Mouse (Mus musculus) layer of hippocampus, adult 9-11 months (tissue): ENCODE data around the gene Tmppe.
"Not testable (repeated sequence)": the region's sequence is repeated elsewhere in the genome, so short reads cannot be mapped to it uniquely, and the experiment has no call there.

Source experiments
- DNase-seq: peaks from one replicate; pipeline ENCODE4 v3.0.0; 2022

Gene Tmppe

GRCm38 (mm10) chr9:114400949-114401684 lies at the start of gene Tmppe, which contains the start of gene Glb1:
Gene Tmppe (plus strand): TSS chr9:114401105.
Gene Glb1 (plus strand): TSS chr9:114401076.
- DNase-seq = peak; percentile 82

GRCm38 (mm10) chr9:114367783-114368470 lies 33.0 kb upstream of the Tmppe start:
- DNase-seq = peak; percentile 72

GRCm38 (mm10) chr9:114368471-114368858 lies 32.4 kb upstream of the Tmppe start:
- no peak for DNase-seq

GRCm38 (mm10) chr9:114369389-114369788 lies 31.5 kb upstream of the Tmppe start:
- not testable (repeated sequence) for DNase-seq

- not testable (repeated sequence) for DNase-seq
These were observed 29.2 kb upstream of the Tmppe start for GRCm38 (mm10) chr9:114371717-114372116.

- DNase-seq = no peak
These were observed 25.5 kb upstream of the Tmppe start for GRCm38 (mm10) chr9:114375276-114375962.

- no peak for DNase-seq
These were observed 23.7 kb upstream of the Tmppe start for GRCm38 (mm10) chr9:114377168-114377567.

GRCm38 (mm10) chr9:114379871-114380270 lies 21.0 kb upstream of the Tmppe start:
- DNase-seq = no peak

- no peak for DNase-seq
These were observed 19.8 kb upstream of the Tmppe start for GRCm38 (mm10) chr9:114380881-114381733.

- no peak for DNase-seq
These were observed 17.8 kb upstream of the Tmppe start for GRCm38 (mm10) chr9:114382936-114383710.

GRCm38 (mm10) chr9:114384691-114385090 lies 16.2 kb upstream of the Tmppe start:
- no peak for DNase-seq

GRCm38 (mm10) chr9:114385160-114385559 lies 15.7 kb upstream of the Tmppe start:
- no peak for DNase-seq

GRCm38 (mm10) chr9:114387086-114387485 lies 13.8 kb upstream of the Tmppe start:
- DNase-seq = no peak

GRCm38 (mm10) chr9:114388288-114388687 lies 12.6 kb upstream of the Tmppe start:
- no peak for DNase-seq

- no peak for DNase-seq
These were observed 12.1 kb upstream of the Tmppe start for GRCm38 (mm10) chr9:114388701-114389370.

GRCm38 (mm10) chr9:114389371-114389904 lies 11.5 kb upstream of the Tmppe start:
- no peak for DNase-seq

- no peak for DNase-seq
These were observed 10.8 kb upstream of the Tmppe start, which contains the start of gene Crtap for GRCm38 (mm10) chr9:114389905-114390748. Gene Crtap (minus strand): TSS chr9:114390675.

GRCm38 (mm10) chr9:114390749-114391075 lies 10.2 kb upstream of the Tmppe start:
- DNase-seq = no peak

GRCm38 (mm10) chr9:114394136-114394535 lies 6.8 kb upstream of the Tmppe start:
- DNase-seq = not testable (repeated sequence)

- DNase-seq = no peak
These were observed 6.2 kb upstream of the Tmppe start for GRCm38 (mm10) chr9:114394677-114395076.
